Comparison of ENCODE assay signal across 10 mouse cellular contexts in the genomic region with DNA sequence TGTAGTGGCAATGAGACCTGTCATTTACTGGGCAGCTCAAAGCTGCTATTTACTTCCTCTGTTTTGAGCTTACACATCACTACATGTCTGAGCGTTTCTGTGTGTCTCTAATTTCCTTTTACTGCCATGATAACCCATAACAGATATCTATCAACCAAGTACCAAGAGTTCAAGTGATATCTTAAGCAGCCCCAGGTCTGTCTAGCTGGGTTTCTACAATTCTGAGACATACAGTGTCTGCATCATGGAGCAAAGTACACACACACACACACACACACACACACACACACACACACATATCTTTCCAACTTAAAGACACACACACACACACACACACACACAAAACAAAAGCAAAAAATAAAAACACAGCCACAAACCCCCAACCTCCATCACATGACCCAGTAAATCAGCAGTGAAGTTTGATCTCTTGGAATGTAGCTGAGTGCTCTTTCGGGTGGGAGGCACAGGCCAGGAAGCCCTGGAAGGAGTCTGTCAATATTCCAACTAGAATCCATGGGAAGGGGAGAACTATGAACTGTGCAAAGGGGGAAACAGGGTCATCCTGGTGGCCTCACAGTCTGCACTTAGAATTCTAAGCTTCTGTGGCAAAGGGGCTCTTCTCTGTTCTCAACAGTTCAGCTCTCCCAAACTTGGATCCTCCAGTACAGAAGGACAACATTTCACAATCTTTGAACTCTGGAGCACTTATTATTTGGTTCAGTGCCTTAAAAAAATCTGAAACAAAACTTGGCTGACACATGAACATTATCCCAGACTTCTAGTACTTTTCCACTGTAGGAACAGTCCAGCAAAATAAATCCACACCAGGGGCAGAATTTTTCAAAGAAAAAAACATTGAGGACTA. TPM values are rescaled to one million over a fixed set of nuclear protein-coding genes. Genes with fewer than 3 reads are reported as not detected.
DNase-seq lines count a peak whose midpoint lies in the region; ATAC-seq and TF ChIP-seq lines count a peak whose summit lies in the region.
"Had no signal": no experiment of that assay in that cellular context is flagged by ENCODE, and none has a peak within 500 bp of the region (broad histone marks: within the 10 kb centered on the region; RNA-seq: fewer than 3 reads in every experiment).

No protein-coding gene starts in this region.

- ATAC-seq in intestine, embryonic 16.5 days = peak; percentile 87
- no peak; the same call in 1 of the 2 replicates for ATAC-seq in stomach, postnatal 0 days (ENCODE audit: low FRiP score, low TSS enrichment)

- DNase-seq in lung, adult 2 months = peak; percentile 20
- no peak for DNase-seq in lung, postnatal 14 days
- peak; percentile 65 for DNase-seq in kidney, postnatal 14 days
- DNase-seq in stomach, postnatal 0 days (ENCODE audit: low spot score) = no peak
- no peak for DNase-seq in left cerebral cortex, adult 18-20 months (ENCODE audit: low spot score in 2 of 2)
- DNase-seq in cerebellum, adult 11-12 months = no peak
- DNase-seq: heart, postnatal 14 days; right cerebral cortex, adult 18-20 months had no signal

- no peaks in the 10 kb centered on the region for H3K27me3 ChIP-seq in intestine, embryonic 16.5 days (replicated peaks; ENCODE audit: control insufficient read depth, insufficient read depth, low read length)
- no peaks in the 10 kb centered on the region for H3K27me3 ChIP-seq in stomach, postnatal 0 days (ENCODE audit: control insufficient read depth, insufficient read depth, low read length)

- peaks cover 3% of the 10 kb centered on the region; the same call in 1 of the 2 replicates for H3K4me1 ChIP-seq in lung, adult 2 months (ENCODE audit: control insufficient read depth, insufficient read depth, low read length)
- H3K4me1 ChIP-seq in intestine, embryonic 16.5 days (ENCODE audit: control insufficient read depth, insufficient read depth, low read length) = no peaks in the 10 kb centered on the region
- no peaks in the 10 kb centered on the region for H3K4me1 ChIP-seq in stomach, postnatal 0 days (replicated peaks; ENCODE audit: control insufficient read depth, insufficient read depth)

- no peak for TF ChIP-seq CTCF in lung, adult 2 months (IDR thresholded peaks at IDR 0.05; ENCODE audit: insufficient read depth, low read length)
- TF ChIP-seq CTCF in stomach, postnatal 0 days (IDR thresholded peaks at IDR 0.05; ENCODE audit: low read depth) = no peak

- peaks cover 5% of the 10 kb centered on the region; the same call in 1 of the 2 replicates for H3K36me3 ChIP-seq in intestine, embryonic 16.5 days (ENCODE audit: control insufficient read depth, insufficient read depth, low read length)
- no peaks in the 10 kb centered on the region; the same call in 1 of the 2 replicates for H3K36me3 ChIP-seq in stomach, postnatal 0 days (ENCODE audit: control insufficient read depth, insufficient read depth, low read length)

- 27% methylated on average over 2 of the region's 2 CpGs for WGBS in lung, adult 2 months
- 47% methylated on average over 2 of the region's 2 CpGs for WGBS in intestine, embryonic 16.5 days
- 44% methylated on average over 2 of the region's 2 CpGs for WGBS in stomach, postnatal 0 days

- no peak overlapping the region for H3K9ac ChIP-seq in intestine, embryonic 16.5 days (ENCODE audit: low read depth, low read length)
- no peak overlapping the region for H3K9ac ChIP-seq in stomach, postnatal 0 days (ENCODE audit: low read length)

- TF ChIP-seq EP300 in stomach, postnatal 0 days (optimal IDR thresholded peaks at IDR 0.05) = no peak

- H3K4me2 ChIP-seq in intestine, embryonic 16.5 days (ENCODE audit: low read depth, low read length) = no peak overlapping the region
- no peak overlapping the region for H3K4me2 ChIP-seq in stomach, postnatal 0 days (replicated peaks; ENCODE audit: low read depth)

- TF ChIP-seq POLR2A in lung, adult 2 months (IDR thresholded peaks at IDR 0.05; ENCODE audit: borderline replicate concordance, extremely low read depth, low read depth, low read length) = no peak

- no peak overlapping the region for H3K4me3 ChIP-seq in lung, adult 2 months (replicated peaks; ENCODE audit: extremely low read depth, low read depth, low read length)
- no peak overlapping the region for H3K4me3 ChIP-seq in intestine, embryonic 16.5 days (ENCODE audit: low read length)
- H3K4me3 ChIP-seq in stomach, postnatal 0 days (ENCODE audit: low read depth, low read length) = no peak overlapping the region
- H3K4me3 ChIP-seq: erythroblast, embryonic 14.5 days had no signal

- peak overlapping the region; percentile 68 for H3K27ac ChIP-seq in intestine, embryonic 16.5 days (ENCODE audit: low read length)
- H3K27ac ChIP-seq in stomach, postnatal 0 days (replicated peaks) = peak overlapping the region; percentile 49; the same call in 1 of the 2 replicates

- no peaks in the 10 kb centered on the region for H3K9me3 ChIP-seq in intestine, embryonic 16.5 days (ENCODE audit: control insufficient read depth, low read length)
- H3K9me3 ChIP-seq in stomach, postnatal 0 days (ENCODE audit: control insufficient read depth, low read length) = no peaks in the 10 kb centered on the region

RNA-seq across cellular contexts. Expression of gene Nap1l5, which starts 44.5 kb away (rescaled TPM):
- 0.52 and 0.87 TPM in 2 replicates for polyA plus RNA-seq in lung, adult 2 months (2012; rRNA removed)
- 10.6 and 11.1 TPM in 2 replicates for polyA plus RNA-seq in intestine, embryonic 16.5 days (2015; fragmentation: Nextera tagmentation; extraction: Ambion mirVana)
- 7.5 and 9.3 TPM in 2 replicates for polyA plus RNA-seq in stomach, postnatal 0 days (2015; fragmentation: Nextera tagmentation; extraction: Ambion mirVana)
- 100 to 1,000 TPM; 351 to 372 TPM for total RNA-seq in left cerebral cortex, adult 18-20 months (2021)
- polyA plus RNA-seq: erythroblast, embryonic 14.5 days had no signal

Comparison
In these comparisons a context has a peak if more than half of its experiments do, and no peak if none do; other contexts are left out.
1. DNase-seq: peak in lung, adult 2 months (single experiment) and kidney, postnatal 14 days (single experiment); none in lung, postnatal 14 days (single experiment), stomach, postnatal 0 days (single experiment), left cerebral cortex, adult 18-20 months (0 of 2) and cerebellum, adult 11-12 months (single experiment).